ENCODE assay signal across 13 mouse cellular contexts in genomic region chr17:73823121-73824021, GRCm38 (mm10). TPM values are rescaled to one million over a fixed set of nuclear protein-coding genes. Genes with fewer than 3 reads are reported as not detected.
DNase-seq lines count a peak whose midpoint lies in the region; ATAC-seq and TF ChIP-seq lines count a peak whose summit lies in the region.
"Had no signal": no experiment of that assay in that cellular context is flagged by ENCODE, and none has a peak within 500 bp of the region (broad histone marks: within the 10 kb centered on the region; RNA-seq: fewer than 3 reads in every experiment).

No protein-coding gene starts in this region.

- H3K9ac ChIP-seq in intestine, postnatal 0 days (ENCODE audit: low read depth, low read length) = no peak overlapping the region
- no peak overlapping the region for H3K9ac ChIP-seq in intestine, embryonic 15.5 days
- no peak overlapping the region for H3K9ac ChIP-seq in forebrain, embryonic 14.5 days (ENCODE audit: low read length)
- no peak overlapping the region for H3K9ac ChIP-seq in neural tube, embryonic 14.5 days (replicated peaks; ENCODE audit: low read depth, low read length)

- H3K4me3 ChIP-seq in intestine, postnatal 0 days (ENCODE audit: low read depth, low read length) = no peak overlapping the region
- H3K4me3 ChIP-seq in intestine, embryonic 15.5 days (replicated peaks) = no peak overlapping the region
- no peak overlapping the region for H3K4me3 ChIP-seq in forebrain, embryonic 14.5 days (ENCODE audit: low read depth, low read length)
- H3K4me3 ChIP-seq in neural tube, embryonic 14.5 days (ENCODE audit: low read depth, low read length) = no peak overlapping the region
- H3K4me3 ChIP-seq: heart, embryonic 10.5 days; megakaryocyte, embryonic 14.5 days had no signal

- H3K27me3 ChIP-seq in intestine, postnatal 0 days (replicated peaks; ENCODE audit: control insufficient read depth, insufficient read depth, low read length) = no peaks in the 10 kb centered on the region
- no peaks in the 10 kb centered on the region for H3K27me3 ChIP-seq in intestine, embryonic 15.5 days (replicated peaks)
- no peaks in the 10 kb centered on the region for H3K27me3 ChIP-seq in forebrain, embryonic 14.5 days (replicated peaks; ENCODE audit: control insufficient read depth, insufficient read depth, low read length)
- H3K27me3 ChIP-seq in neural tube, embryonic 14.5 days (ENCODE audit: control insufficient read depth, insufficient read depth, low read length) = no peaks in the 10 kb centered on the region
- H3K27me3 ChIP-seq: megakaryocyte, embryonic 14.5 days had no signal

- DNase-seq in cerebellum, postnatal 25 days = peak; percentile 56 to 61
- DNase-seq in forebrain, embryonic 14.5 days (ENCODE audit: low spot score) = no peak
- no peak for DNase-seq in right cerebral cortex, postnatal 36 days (ENCODE audit: low spot score in 2 of 2)
- no peak for DNase-seq in gastrocnemius, adult 18-20 months (ENCODE audit: low spot score)
- no peak for DNase-seq in right cerebral cortex, postnatal 4 days
- DNase-seq: lung, adult 2 months; spleen, adult 18-20 months had no signal

- WGBS in intestine, postnatal 0 days = 79% methylated on average over 17 of the region's 17 CpGs
- 79% methylated on average over 17 of the region's 17 CpGs for WGBS in intestine, embryonic 15.5 days
- 55% methylated on average over 17 of the region's 17 CpGs for WGBS in forebrain, embryonic 14.5 days
- 73% methylated on average over 17 of the region's 17 CpGs for WGBS in neural tube, embryonic 14.5 days

- no peaks in the 10 kb centered on the region for H3K4me1 ChIP-seq in intestine, postnatal 0 days (replicated peaks; ENCODE audit: control insufficient read depth, insufficient read depth, low read length)
- no peaks in the 10 kb centered on the region for H3K4me1 ChIP-seq in intestine, embryonic 15.5 days (replicated peaks)
- H3K4me1 ChIP-seq in forebrain, embryonic 14.5 days (ENCODE audit: control insufficient read depth, insufficient read depth, low read length) = no peaks in the 10 kb centered on the region; the same call in 1 of the 2 replicates
- peaks cover 4% of the 10 kb centered on the region; the same call in 1 of the 2 replicates for H3K4me1 ChIP-seq in neural tube, embryonic 14.5 days (ENCODE audit: control insufficient read depth, insufficient read depth, low read length)

- H3K27ac ChIP-seq in intestine, postnatal 0 days (ENCODE audit: low read depth, low read length) = no peak overlapping the region
- H3K27ac ChIP-seq in intestine, embryonic 15.5 days = no peak overlapping the region
- H3K27ac ChIP-seq in forebrain, embryonic 14.5 days (ENCODE audit: low read depth, low read length) = no peak overlapping the region
- 0 out of 2 replicates have a peak overlapping the region, but pooled peaks have one; percentile 18 for H3K27ac ChIP-seq in neural tube, embryonic 14.5 days (ENCODE audit: low read depth, low read length)

- H3K4me2 ChIP-seq in intestine, postnatal 0 days (replicated peaks; ENCODE audit: low read depth) = no peak overlapping the region
- H3K4me2 ChIP-seq in intestine, embryonic 15.5 days (replicated peaks) = no peak overlapping the region
- H3K4me2 ChIP-seq in forebrain, embryonic 14.5 days (ENCODE audit: low read length) = no peak overlapping the region
- H3K4me2 ChIP-seq in neural tube, embryonic 14.5 days (ENCODE audit: low read depth, low read length) = no peak overlapping the region

- no peaks in the 10 kb centered on the region for H3K9me3 ChIP-seq in intestine, postnatal 0 days (ENCODE audit: control insufficient read depth)
- no peaks in the 10 kb centered on the region for H3K9me3 ChIP-seq in intestine, embryonic 15.5 days
- no peaks in the 10 kb centered on the region for H3K9me3 ChIP-seq in forebrain, embryonic 14.5 days (replicated peaks; ENCODE audit: control insufficient read depth, low read length)
- H3K9me3 ChIP-seq in neural tube, embryonic 14.5 days (ENCODE audit: control insufficient read depth, low read length) = no peaks in the 10 kb centered on the region
- H3K9me3 ChIP-seq: heart, embryonic 10.5 days; megakaryocyte, embryonic 14.5 days had no signal

- ATAC-seq in intestine, postnatal 0 days = no peak
- ATAC-seq in intestine, embryonic 15.5 days = no peak
- ATAC-seq in forebrain, embryonic 14.5 days = peak; percentile 54
- ATAC-seq in neural tube, embryonic 14.5 days (ENCODE audit: low read depth) = peak; percentile 60; the same call in 1 of the 2 replicates
- ATAC-seq: intestine, embryonic 16.5 days had no signal

- H3K36me3 ChIP-seq in intestine, postnatal 0 days (ENCODE audit: control insufficient read depth, insufficient read depth) = no peaks in the 10 kb centered on the region
- no peaks in the 10 kb centered on the region for H3K36me3 ChIP-seq in intestine, embryonic 15.5 days
- 0 out of 2 replicates have a peak, but pooled peaks cover 4% of the 10 kb centered on the region for H3K36me3 ChIP-seq in forebrain, embryonic 14.5 days (ENCODE audit: control insufficient read depth, insufficient read depth, low read length)
- H3K36me3 ChIP-seq in neural tube, embryonic 14.5 days (ENCODE audit: control insufficient read depth, insufficient read depth, low read length) = peaks cover 3% of the 10 kb centered on the region; the same call in 1 of the 2 replicates

- 0 out of 2 replicates have a peak, but pooled peaks have one; percentile 7 for TF ChIP-seq CTCF in intestine, postnatal 0 days (IDR thresholded peaks at IDR 0.05; ENCODE audit: low read depth)

RNA-seq across cellular contexts. Expression of gene Ehd3, which starts 19.4 kb away (rescaled TPM):
- polyA plus RNA-seq in intestine, postnatal 0 days (2015; fragmentation: Nextera tagmentation; extraction: Ambion mirVana) = 5.0 and 5.3 TPM in 2 replicates
- polyA plus RNA-seq in intestine, embryonic 15.5 days (2015; fragmentation: Nextera tagmentation; extraction: Ambion mirVana) = 6.1 and 6.2 TPM in 2 replicates
- polyA plus RNA-seq in forebrain, embryonic 14.5 days (2014; fragmentation: Nextera tagmentation; extraction: Ambion mirVana) = 8.4 and 10.6 TPM in 2 replicates
- polyA plus RNA-seq in neural tube, embryonic 14.5 days (2014; fragmentation: Nextera tagmentation; extraction: Ambion mirVana) = 24.5 and 25.4 TPM in 2 replicates
- total RNA-seq in gastrocnemius, adult 18-20 months (2021) = 1 to 10 TPM; 5.9 to 6.3 TPM

Comparison
In these comparisons a context has a peak if more than half of its experiments do, and no peak if none do; other contexts are left out.
1. ATAC-seq: peak in forebrain, embryonic 14.5 days (single experiment) and neural tube, embryonic 14.5 days (single experiment); none in intestine, postnatal 0 days (single experiment) and intestine, embryonic 15.5 days (single experiment).
2. DNase-seq: peak in cerebellum, postnatal 25 days (2 of 2); none in forebrain, embryonic 14.5 days (single experiment), right cerebral cortex, postnatal 36 days (0 of 2), gastrocnemius, adult 18-20 months (single experiment) and right cerebral cortex, postnatal 4 days (single experiment).